Mouse (Mus musculus) heart, adult 18-20 months (tissue): ENCODE results near the gene Apol9a. TPM values are rescaled to one million over a fixed set of nuclear protein-coding genes. Genes with fewer than 3 reads are reported as not detected.

Experiments used
- DNase-seq, 2 experiments: peaks; one replicate each; pipeline ENCODE4 v3.0.0; 2021 to 2022; ENCODE audit warnings: mixed read lengths in 1 of 2
- total RNA-seq, 2 experiments: library from RNA; stranded (reverse); gene quantifications; 2 replicates each; pipeline ENCODE4 v1.2.3; 2021

Gene Apol9a
- total RNA-seq, 2 experiments from 2014 or later: 0.30 to 0.62 TPM

DNA sequence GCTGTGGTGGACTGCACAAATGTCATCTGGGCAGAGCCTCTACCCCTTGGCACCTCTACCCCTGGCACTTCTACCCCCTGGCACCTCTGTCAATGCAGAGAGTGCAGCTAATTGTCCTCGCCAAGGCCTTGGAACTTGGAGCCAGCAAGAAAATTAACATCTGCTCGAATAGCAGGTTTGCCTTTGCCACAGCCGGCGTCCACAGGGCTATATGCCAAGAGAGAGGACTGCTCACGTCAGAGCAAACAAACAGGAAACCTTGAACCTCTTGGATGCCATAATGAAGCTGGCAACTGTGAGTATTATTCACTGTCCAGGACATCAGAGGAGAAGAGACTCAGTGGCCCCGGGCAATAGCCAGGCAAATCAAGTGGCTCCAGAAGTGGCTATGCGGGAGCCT lies 34.0 kb downstream of the Apol9a start:
- DNase-seq: peak in 1 of 2 experiments; percentile 29

DNA sequence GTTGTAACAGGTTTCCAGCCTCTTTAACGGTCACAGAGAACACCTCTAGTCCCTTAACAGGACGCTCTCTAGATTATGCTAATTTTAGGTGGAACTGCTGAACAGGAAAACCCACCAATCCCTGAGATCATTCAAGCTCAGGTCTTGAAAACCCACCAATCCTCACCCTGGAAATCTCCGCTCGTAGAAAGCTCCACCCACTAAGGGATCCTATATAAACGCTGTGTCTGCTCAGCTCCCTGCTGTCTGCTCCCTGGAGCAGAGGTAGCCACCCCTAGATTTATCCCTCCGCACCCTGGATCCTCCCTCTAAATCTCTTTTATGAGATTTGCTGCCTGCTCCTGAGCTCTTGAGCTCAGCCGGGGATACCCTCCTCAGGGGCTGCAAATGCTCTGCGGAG lies 40.3 kb downstream of the Apol9a start:
- no peak for DNase-seq

DNA sequence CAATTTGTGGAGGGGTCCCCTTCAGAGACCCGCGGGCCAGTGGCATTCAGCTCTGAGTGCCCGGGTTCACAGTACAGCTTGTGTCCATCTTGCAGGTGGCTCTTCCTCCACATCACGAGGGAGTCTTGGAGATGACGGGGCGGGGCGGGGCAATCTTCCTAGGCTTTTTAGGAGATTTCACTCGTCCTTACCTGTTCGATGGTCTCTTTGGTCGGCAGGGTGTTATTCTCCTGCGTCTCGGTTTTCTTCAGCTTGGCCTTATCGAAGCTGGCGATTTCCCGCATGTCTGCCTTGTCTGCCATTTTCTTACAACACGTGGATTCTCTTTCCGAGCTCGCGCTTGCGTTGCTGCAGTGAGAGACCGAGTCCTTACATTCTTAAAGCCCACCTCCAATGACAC lies 41.0 kb downstream of the Apol9a start:
- DNase-seq: no peak

DNA sequence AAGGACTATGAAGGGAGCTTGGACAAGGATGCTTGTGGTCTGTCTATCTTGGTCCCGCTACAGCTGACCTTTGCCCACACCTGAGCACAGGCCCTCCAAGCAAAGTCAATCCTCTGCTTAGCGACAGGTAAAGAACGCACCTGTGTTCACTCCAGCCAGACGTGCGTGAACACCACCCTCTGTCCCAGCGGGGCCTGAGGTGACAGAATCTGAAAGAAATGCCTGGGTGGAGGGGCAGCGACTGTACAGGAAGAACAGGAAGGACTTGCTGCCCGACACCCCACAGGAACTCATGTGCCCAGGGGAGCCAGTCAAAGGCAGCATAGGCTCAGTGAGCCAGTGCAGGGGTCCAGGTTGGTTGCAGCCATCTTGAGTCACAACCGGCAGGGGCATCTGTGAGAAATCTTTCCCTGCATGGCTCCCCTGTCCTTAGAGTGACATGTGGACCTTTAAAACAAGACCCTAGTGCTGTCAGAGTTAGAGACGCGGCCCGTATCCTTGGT lies 42.1 kb downstream of the Apol9a start:
- peak in 1 of 2 experiments; percentile 25 for DNase-seq

DNA sequence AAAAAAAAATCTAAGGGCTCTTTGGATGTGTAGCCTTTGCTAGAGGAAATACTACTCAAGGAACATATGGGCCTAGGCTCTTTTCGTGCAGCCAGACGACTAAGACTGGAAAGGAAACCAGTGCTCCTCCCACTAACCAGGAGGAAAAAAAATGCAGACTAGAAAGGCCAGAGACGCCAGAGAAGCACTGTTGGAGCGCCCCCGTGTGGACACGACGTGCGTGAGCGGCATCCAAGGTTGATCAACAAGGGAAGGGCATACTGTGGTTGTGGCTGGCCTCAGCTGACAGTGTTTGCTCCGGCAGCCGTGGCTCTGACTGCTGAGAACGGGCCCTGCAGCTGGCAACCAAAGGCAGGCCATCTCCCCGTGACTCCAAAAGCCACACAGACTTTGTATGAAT lies 42.8 kb downstream of the Apol9a start:
- DNase-seq: peak; percentile 96 to 99

DNA sequence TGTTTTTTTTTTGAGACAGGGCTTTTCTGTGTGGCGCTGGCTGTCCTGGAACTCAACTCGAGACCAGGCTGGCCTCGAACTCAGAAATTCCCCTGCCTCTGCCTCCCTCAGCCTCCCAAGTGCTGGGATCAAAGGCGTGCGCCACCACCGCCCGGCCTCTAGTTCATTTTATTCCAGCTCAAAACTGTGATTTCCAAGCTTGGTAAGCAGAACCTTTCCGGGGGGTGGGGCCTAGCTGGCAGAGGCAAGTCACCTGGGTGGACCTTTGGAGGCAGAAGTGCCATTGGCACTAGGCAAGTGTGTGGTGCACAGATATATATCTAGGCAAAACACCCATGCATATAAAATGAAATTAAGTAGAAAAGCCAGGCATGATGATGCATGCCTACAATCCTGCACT lies 43.4 kb downstream of the Apol9a start:
- DNase-seq: no peak

DNA sequence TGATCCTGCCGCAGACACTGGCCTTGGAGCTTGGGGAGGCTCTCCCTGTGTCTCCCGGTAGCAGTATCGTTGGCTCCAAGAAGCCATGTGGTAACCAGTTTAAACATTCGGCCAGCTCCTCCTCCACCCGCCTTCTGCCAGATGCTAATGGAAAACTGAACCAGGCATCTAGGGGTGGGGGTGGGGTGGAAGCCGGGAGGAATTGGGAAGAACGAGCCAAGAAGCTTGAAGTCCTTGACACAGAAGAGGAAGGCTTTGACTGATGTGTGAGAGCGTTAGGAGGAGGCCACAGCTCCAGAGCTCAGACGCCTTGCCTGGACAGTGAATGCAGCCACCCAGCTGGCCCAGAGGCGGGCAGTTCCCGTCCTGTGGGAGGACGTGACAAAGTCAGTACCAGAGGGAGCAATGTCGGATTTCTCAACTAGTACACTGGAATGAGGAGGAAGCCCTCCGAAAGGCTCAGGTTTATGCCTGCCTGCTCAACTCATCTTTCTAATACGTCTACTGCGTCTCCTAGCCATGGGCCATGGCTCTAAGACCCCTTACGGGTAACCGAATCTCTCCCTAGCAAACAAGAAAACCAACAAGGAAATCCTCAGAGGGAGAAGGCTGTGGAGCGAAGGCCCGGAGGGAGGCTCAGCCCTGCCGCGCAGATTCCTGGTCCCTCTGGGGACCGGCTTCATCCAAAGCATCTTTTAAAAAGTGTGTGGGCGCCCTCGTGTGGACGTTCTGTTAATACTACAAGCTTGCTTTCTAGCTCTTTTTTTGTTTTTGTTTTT lies 44.0 kb downstream of the Apol9a start:
- DNase-seq: peak; percentile 92 to 95

DNA sequence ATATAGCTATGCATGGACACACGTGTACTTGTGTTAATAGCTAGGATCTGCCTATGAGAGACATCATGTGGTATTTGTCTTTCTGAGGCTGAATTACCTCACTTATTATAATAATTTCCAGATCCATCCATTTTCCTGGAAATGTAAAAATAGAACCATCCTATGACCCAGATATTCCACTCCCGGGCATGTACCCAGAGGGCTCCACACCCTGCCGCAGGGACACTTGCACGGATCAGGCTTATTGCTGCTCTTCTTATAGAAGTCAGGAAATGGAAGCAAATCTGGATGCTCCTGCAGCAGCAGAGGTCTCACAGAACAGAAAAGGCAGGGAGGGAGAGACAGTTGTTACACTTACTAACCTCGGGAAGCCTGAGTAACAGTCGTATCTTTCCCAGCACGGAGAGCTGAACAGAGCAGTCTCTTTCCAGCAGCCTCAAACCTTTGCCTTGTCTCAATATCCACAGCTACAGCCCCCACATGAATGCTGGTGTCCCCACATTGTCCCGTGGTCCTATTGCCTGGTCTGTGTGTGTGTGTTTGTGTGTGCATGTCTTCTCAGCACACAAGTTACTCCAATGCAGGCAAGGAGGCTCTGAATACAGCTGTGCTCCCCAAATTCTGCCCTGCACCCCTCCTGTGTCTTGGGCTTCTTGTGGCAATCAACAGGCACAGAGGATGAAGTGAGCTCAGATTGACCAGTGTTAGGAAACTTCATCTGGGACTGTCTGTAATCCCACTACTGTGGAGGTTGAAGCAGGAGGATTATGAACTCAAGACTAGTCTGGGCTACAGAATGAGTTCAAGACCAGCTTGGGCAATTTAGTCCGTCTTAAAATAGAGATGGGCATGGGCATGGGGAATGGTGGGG lies 45.0 kb downstream of the Apol9a start:
- DNase-seq: peak; percentile 71 to 77

DNA sequence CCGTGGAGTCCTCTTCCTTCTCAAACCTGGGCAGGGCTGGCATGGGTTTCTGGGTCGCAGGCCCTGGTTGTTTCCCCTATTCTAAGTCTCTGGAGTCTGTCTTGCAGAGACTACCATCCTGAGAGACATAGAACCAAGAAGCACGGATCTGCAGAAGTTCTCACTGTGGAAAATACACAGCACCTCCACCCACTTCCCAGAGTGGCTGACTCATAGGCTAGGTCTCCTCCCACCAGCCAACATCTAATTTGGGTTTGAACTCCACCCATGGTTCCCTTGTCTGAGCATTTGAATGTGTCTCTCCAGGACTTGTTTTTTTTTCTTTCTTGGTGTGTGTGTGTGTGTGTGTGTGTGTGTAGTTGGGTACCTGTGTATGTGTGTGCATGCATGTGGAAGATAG lies 46.9 kb downstream of the Apol9a start:
- DNase-seq: peak; percentile 74 to 85

DNA sequence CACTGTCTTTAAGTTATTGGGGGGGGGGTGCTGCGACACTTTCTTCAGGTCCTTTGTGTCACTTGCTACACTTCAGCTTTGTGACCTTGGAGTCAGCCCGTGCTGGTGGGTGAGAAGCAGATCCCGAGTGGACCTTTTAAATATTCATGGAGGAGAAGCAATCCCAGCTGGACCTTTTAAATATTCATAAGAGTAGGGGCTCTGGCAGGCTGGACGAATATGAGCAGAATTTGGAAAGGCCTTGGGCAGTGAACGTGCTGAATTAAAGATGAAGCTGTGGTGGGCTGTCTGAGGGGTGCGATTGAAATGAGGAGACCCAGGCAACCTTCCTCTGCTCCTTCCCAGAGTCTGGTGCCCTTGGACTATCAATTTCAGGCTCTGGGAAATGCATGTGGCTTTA lies 47.4 kb downstream of the Apol9a start:
- DNase-seq: no peak

DNA sequence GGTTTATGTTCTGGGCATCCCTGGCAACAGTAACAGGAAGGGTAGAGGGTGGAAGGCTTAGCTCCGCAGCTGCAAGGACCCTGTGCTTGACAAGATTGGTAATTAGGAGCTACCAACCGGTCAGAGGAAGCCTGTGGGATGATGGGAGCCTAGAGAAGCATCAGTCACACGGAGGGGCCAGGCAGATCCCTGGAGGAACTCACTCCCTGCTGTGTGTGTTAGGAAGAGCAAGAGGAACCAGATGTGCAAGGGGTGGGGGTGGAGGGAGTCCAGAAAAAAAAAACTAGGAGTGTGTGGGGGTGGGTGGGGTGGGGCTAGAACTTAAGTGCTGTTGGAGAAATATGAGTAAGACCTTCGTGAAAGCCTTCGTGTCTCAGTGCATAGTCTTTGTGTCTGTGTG lies 48.0 kb downstream of the Apol9a start:
- no peak for DNase-seq

DNA sequence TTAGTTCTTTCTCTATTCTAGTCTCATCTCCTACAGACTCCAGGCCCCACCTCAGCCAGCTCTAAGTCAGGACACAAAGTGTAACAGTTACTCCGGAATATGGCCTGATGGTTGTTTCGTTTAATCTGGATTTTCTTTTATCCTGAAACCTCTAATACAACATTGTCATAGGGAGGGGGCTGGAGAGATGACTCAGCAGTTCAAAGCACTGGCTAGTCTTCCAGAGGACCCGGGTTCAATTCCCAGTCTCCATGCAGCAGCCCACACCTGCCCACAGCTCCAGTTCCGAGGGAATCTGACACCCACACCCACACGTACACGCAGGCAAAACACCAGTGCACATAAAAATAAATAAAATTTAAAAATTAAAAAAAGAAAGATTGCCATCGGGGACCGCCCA lies 51.0 kb downstream of the Apol9a start:
- no peak for DNase-seq

DNA sequence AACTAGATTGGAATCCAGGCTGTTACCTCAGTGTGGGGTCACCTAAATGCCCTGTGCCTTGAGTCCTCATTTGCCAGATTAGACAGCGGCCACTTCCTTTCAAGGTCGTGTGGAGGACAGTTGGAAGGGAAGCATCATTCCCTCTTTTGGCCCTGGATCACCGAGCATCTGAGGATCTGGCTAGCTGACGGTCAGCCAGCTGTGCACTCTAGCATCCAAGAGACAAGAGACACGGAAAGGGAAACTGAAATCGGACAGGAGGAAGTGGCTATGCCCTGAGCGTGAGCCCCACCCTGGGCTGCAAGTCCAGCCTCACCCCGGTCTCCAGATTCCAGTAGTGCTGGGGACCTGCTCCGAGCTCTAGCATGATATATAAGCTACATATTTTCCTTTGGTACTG lies 51.4 kb downstream of the Apol9a start:
- DNase-seq: peak; percentile 74 to 81

DNA sequence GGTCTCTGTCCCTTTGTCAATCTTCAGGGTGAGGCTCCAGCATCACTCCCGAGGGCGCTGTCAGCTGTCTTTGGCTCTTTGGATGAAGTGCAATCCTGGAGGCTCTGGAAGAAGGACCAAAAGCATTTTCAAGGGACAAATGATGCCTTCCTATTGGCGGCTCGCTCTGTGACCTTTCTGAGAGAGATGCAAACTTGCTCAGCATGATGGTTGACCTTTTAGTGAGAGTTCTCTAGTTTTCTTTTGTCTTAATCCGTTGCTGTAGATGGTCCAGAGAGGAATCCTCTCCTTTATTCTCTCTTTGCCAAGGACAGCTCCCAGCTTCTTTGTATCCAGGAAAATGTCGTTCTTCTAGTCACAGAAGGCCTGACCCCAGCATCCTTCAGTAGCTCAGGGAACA lies 51.9 kb downstream of the Apol9a start:
- DNase-seq: no peak

DNA sequence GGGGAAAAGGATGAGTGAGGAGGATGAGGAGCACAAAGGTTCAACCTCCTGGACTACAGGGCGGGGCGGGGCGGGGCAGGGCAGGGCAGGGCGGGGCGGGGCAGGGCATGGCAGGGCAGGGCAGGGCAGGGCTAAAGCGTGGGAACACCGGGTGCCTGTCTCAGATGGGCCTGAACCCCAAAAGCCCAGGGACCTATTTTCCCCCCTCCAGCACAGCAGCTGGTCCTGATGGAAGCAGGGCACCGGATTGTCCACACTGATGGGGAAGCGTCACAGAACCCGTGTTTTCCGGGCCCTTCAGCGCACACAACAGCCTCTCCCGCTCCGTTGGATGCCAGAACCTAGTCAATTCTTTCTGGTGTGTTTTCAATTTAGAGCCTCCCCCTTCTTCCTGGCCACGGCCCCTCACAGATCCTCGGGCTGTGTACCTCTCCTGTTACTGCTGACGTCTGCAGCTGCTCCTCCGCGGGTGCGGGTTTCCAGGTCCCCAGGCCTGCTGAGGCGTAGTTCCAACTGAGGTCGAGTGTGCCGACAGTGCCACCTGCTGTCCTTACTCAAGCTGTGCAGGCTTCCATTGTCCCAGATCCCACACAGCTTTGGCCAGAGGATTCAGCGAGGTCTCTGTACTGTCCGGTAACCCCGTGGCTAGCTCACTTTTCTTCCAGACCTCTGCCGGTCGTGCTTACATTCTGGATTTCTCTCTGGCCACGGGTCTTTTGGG lies 52.5 kb downstream of the Apol9a start:
- peak; percentile 91 to 94 for DNase-seq

DNA sequence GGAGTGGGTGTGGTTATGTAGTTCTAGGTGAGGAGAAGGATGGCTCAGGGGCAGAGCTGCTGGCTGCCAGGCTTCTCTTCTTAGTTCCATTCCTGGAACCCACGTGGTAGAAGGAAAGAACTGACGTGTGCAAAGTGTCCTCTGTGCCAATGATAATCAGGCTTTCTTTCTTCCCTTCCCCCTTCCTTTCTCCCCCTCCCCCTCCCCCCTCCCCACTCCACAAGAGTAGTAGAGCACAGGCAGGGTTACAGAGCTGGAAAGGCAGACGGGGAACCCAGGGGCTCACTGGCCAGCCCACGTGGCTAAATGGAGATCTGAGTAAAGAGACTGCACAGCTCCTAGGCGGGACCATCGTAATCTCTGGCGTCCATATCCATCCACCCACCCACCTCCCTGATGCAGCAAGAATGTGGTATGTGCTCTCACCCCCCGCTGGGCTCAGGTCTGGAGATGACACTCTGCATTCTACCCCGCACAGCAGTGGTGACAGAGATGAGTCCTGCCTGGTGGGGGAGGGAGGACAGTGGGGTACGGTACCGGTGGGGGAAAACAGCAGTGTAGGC lies 54.6 kb downstream of the Apol9a start:
- no peak for DNase-seq

DNA sequence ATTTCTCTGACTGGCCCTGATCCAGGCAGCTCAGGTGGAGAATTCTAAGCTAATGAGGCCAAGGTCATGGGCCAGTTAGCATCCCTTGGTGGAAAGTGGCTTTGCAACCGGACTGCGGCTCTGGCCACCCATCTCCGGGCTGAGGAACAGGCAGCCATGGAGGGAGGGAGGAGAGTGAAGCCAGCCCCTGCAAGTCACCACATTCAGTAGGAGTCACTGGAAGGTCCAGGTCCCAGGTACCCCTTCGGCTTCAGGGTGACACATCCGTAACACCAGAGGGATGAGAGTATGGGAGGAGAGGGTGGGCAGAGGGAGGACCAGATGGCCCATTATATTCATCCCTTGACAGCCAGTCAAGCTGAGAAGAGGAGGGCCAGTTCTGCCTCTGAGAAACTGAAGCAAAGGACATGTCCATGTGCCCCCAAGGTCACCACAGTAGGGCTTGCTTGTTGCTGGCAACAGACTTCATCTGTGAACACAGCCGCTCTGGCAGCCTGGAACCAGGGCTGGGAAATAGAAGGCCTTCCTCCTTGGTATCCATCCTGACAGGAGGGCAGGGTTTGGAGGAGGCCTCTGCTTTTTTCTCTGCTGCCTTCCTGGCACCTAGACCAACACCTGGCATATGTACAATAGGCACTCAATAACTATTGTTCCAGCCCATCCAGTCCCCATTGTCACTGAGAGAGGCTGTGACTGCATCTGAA lies 55.9 kb downstream of the Apol9a start:
- no peak for DNase-seq

DNA sequence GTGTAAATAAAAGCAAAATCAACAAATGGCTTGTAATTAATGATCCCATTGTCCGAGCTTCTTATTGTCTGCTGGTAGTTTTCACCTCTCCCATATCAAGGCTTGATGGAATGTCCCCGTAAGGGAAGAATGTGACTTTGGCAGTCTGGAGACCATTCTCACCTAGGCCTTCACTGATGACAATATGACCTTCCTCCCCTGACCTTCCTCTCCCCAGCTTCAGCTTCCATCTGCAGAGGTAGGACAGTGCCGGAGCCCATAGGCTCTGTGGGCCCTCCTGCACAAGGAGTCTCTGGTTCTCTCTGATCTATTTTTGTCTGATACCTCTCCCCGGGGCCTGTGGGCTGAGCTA lies 56.5 kb downstream of the Apol9a start:
- DNase-seq: no peak
